Mouse (Mus musculus) liver, embryonic 18 days (tissue): ENCODE data around the gene Pear1. TPM values are rescaled to one million over a fixed set of nuclear protein-coding genes. Genes with fewer than 3 reads are reported as not detected.

Source experiments
- polyA plus RNA-seq: library from polyadenylated mRNA; depleted of rRNA; stranded (reverse); fragments of >200 nt; gene quantifications from 2 replicates; pipeline ENCODE4 v1.2.3, GENCODE M21; 2012; rRNA removed

Pear1 gene
- 7.4 and 9.0 TPM in 2 replicates for polyA plus RNA-seq

DNA sequence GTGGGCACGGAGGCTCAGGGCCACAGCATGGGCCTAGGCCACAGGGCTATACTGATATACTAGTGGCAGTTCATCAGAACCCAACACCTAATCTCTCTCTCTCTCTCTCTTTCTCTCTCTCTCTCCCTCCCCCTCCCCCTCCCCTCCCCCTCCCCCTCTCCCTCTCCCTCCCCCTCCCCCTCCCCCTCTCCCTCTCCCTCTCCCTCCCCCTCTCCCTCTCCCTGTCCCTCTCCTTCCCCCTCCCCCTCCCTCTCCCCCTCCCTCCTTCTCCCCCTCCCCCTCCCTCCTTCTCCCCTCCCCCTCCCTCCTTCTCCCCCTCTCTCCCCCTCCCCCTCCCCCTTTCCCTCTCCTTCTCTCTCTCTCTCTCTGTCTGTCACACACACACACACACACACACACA, at the start of gene Pear1:
Pear1 (minus strand) TSS at position 101 of the 400 bp plus-strand sequence.

DNA sequence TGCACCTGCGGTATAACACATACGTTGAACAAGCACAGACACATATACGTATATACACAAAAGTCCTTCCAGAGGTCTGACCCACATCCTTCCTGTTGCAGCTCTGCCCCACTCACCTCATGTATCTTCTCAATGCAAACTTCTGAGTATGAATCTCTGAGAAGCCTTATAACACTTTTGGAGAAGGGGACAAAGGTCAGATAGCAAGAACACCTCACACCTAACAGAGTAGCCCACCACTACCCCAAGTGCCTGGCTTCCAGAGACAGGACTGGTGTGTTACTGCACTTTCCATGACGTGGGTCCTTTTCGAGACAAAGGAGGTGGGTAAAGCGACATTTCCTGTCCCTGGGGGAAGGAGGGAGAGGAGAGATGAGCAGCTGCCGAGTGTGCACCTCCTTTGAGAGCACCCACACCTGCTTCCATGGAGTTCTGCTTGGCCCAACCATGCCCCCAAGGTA, 22.6 kb upstream of the Pear1 start, which contains the start of gene Sh2d2a:
Sh2d2a (plus strand) TSS at position 106 of the 461 bp plus-strand sequence.

DNA sequence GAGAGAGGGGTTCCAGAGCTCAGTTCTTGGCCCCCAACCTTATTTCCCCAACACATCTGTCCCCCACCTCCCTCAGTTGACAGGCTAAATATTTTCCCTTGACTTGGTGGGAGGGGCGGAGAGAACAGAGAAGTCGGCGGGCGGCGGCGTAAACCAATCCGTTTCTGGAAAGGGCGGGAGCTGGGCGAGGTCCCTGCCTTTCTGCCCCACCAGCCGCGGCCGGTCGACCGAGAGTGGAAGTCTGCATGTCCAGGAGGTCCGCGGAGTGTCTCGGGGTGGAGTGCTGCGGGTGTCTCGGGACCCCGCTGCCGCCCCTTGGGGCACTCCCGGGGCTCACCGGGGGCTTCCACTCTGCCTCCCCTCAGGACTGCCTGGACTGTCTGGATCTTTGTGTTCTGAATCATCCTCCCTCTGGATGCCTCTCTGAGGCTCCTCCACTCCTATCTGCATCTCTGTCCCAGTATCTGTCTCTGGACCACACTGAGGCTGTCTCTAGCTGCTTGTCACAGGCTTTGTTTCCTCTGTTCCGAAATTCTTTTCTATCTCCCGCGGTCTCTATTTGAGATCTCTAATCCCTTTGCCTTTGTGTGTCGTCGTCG, 27.3 kb downstream of the Pear1 start, which contains the start of gene Insrr:
Insrr (plus strand) TSS at position 216 of the 599 bp plus-strand sequence.

DNA sequence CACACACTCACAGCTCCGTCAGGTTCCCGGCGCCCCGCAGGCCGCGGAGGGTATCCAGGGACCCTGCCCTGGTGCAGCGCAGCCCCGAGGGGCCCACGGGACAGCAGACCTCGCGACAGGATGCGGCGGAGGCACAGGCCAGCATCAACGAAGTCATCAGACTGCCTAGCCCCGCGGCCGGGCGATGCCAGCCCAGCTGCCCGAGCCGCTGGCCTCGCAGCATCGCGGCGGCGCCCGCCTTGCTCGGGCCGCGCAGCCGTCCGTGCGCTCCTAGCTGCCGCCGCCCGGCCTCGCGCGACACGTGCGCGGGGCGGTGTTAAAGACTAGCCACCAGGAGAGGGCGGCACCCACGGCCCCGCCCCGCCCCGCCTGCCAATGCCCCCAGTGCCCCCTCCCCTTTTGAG, 29.2 kb downstream of the Pear1 start, which contains the start of gene Ntrk1:
Ntrk1 (minus strand) TSS at position 241 of the 404 bp plus-strand sequence.

DNA sequence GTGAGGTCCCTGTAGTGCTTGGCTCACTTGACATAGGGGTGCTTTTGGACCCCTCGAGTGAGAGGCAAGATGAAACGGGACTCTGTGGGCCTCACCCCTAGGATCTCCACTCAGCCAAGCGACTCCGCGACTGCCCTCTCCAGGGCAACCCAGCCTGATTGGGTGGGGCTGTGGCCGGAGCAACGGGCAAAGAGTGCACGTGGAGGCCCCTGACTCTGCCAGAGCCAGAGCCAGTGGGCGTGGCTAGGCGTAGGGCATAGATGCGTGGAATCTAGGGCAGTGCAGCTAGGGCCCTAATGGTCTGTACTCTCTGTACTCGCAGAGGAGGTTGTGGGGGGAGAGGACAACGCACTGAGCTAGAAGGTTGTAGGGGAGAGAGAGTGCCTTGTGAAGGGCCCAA, 75.7 kb downstream of the Pear1 start, which contains the start of gene Lrrc71:
Lrrc71 (minus strand) TSS at position 195 of the 400 bp plus-strand sequence.

Other genes with a start within 250 kb of the Pear1 start
- 4.7 and 5.3 TPM in 2 replicates for gene Arhgef11, start 206.7 kb downstream of the Pear1 start, polyA plus RNA-seq
- 0.10 and 0.13 TPM in 2 replicates for gene Lrrc71, start 75.7 kb downstream of the Pear1 start, polyA plus RNA-seq
- gene Ntrk1, start 29.1 kb downstream of the Pear1 start, polyA plus RNA-seq = 0.12 and 0.16 TPM in 2 replicates
- gene Insrr, start 27.4 kb downstream of the Pear1 start, polyA plus RNA-seq = 0.02 and 0.13 TPM in 2 replicates
- gene Sh2d2a, start 22.4 kb upstream of the Pear1 start, polyA plus RNA-seq = 0.43 and 0.62 TPM in 2 replicates
- 11.4 and 12.5 TPM in 2 replicates for gene Prcc, start 61.3 kb upstream of the Pear1 start, polyA plus RNA-seq
- 93.9 and 101 TPM in 2 replicates for gene Hdgf, start 82.0 kb upstream of the Pear1 start, polyA plus RNA-seq
- 58.4 and 61.1 TPM in 2 replicates for gene Mrpl24, start 95.2 kb upstream of the Pear1 start, polyA plus RNA-seq
- gene Isg20l2, start 106.0 kb upstream of the Pear1 start, polyA plus RNA-seq = 8.6 and 8.7 TPM in 2 replicates
- 10.0 and 11.3 TPM in 2 replicates for gene Rrnad1, start 106.4 kb upstream of the Pear1 start, polyA plus RNA-seq
- gene Crabp2, start 124.4 kb upstream of the Pear1 start, polyA plus RNA-seq = 0.05 TPM in 1 of 2 replicates, not detected in the other
- 1.1 TPM in 2 replicates for gene Nes, start 146.8 kb upstream of the Pear1 start, polyA plus RNA-seq
- 0.01 TPM in 1 of 2 replicates, not detected in the other for gene Bcan, start 175.9 kb upstream of the Pear1 start, polyA plus RNA-seq
- not detected in 2 replicates for gene Hapln2, start 203.3 kb upstream of the Pear1 start, polyA plus RNA-seq
- gene Gpatch4, start 218.8 kb upstream of the Pear1 start, polyA plus RNA-seq = 7.2 and 7.3 TPM in 2 replicates
- gene Naxe, start 234.2 kb upstream of the Pear1 start, polyA plus RNA-seq = 38.4 and 41.8 TPM in 2 replicates